Mouse (Mus musculus): Measurements from ENCODE around the gene Tdrd1.

GRCm38 (mm10) chr19:56905395-56905794 is 79.4 kb downstream of the Tdrd1 start:
- no peak for TF ChIP-seq POLR2A (IDR thresholded peaks at IDR 0.05; ENCODE audit: borderline replicate concordance, low read depth, low read length)
- TF ChIP-seq CTCF (IDR thresholded peaks at IDR 0.05; ENCODE audit: low read depth, low read length) = no peak

Data from bone marrow macrophage, adult 2 months (primary cell).